Mouse (Mus musculus): Measurements from ENCODE around the gene Il21.

Gene Il21

DNA sequence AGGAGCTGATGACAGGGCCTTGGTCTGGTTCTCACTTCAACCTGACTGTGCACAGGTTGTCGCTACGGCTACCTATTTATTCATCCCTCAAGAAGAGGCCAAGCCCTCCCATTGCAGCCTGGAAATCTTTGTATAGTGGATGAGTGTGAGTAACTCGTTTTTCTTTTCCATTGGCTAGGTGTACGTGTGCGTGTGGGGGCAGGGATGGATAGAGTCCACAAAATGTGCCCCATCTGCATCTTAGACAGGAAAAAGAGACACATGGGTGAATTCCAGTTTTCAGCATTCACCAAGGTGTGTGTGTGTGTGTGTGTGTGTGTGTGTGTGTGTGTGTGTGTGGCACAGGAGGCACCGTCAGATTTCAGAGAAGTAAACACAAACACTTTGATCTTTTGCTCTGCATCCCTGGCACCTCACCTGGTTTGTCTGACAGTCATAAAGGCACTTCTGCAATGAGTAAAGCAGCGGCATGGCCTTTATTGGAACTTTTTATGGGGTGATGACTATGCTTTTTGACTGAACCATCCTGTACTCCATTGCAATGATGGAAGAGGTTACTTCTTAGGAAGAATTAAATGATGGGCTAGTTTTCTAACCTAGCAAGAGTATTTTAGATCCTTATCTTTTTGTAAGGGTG, at the start of gene Il21:
Gene Il21, minus strand, starts transcription at position 51 of the 637 bp plus-strand sequence.
- DNase-seq, result no peak

DNA sequence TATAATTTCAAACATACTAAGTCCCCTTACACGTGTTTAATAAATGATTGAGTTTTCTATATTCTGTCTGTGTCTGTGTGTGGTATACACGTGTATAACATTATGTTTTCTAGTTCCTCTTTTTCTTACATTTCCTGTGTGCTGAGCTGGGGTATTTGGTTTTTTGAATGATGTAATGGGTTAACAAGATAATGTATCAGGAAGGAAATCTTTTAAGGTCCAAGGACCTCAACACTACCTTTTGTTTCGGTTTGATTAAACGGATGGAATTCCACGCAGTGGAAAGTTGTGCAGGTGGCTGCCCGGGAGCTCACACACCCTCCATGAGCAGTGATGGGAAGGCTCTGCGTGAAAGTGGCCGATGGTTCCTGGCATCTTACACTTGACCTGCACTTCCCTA, 48.4 kb upstream of the Il21 start:
- DNase-seq, result no peak

DNA sequence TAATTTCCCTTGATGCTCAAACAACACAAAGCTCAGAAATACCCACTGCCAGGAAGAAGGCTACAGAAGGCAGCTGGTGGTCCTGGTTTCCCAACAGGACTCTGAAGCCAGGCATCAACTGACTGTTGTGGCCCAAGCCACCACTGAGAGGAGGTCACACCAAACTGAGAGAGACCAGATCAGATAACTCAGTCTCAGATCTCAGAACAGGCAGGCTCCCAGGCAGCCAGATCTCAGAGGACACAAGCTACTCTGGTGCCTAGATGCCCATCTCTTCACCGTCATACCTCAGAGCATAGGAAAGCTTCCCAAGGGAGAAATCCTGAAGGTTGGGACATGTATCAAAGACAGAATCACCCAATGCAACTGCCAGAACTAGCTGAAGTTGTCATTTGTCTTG, 47.8 kb upstream of the Il21 start:
- no peak for DNase-seq

DNA sequence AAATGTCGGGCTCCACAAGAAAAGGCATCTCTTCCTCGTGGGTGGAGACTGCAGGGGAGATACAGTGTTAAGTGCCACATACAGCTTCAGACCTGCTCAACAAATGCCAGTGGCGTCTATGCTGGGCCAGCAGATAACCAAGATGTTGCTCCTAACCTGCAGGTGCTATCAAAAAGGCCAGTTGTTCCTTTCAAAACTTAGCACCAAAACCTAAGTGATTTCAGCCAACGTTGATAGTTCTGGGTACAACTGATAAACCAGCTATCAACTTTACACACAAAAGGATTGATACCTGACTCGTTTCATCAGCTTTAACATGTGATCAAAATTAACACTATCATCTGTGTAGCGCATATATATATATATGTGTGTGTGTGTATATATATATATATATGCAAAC, 42.2 kb upstream of the Il21 start:
- DNase-seq, result no peak

DNA sequence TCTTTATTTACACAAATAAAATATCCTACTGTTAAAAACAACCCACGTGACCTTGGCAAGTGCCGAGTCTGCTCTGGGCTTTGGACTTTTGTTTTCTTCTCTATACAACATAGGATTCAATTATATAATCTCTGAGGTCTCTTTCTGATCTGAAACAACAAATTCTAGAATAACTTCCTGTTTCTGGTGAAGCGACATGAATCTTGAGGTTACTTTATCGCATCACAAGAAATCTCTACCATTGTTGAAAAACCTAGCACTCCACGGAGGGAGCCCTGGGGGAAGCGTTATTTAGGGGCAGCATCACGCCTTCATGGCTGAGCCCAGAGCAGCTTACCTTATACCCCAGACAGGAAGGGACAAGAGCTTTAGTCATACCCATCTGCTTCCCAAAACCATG, 40.7 kb upstream of the Il21 start:
- DNase-seq, result no peak

DNA sequence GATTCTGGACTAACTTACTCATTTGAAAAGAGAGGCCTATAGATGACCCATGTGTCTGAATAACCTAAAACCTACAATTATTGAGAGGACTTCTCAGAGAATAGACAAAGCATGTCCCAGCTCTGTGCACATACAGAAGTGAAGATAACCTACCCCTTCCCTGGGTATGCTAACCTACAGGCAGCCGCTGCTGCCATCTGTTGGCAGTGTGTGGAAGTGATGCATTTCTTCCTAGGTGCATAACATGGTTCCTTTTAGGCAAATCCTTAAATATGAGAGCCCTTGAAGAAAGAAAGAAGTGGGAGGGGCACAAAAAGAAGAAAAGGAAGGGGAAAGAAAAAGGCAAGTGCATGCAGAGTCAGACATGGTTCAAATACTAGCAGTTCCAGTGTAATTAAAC, 38.8 kb upstream of the Il21 start:
- DNase-seq, result peak; percentile 78

DNA sequence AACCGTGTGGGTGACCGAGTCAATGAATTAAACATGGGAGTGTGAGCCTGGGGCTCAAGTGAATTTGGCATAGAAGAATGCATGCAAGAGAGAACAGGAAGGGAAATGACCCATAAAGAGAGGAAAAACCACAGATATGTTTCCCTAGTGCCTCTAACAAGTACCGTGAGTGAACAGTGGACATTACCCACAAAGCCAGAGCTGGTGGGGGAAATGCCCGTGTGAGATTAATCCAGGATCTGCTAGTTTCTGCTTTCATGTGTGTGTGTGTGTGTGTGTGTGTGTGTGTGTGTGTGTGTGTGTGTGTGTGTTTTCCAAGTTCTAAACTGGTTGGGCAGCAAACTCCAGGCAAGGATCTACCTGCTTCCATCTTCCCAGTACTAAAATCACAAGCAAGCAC, 37.5 kb upstream of the Il21 start:
- DNase-seq, result no peak

DNA sequence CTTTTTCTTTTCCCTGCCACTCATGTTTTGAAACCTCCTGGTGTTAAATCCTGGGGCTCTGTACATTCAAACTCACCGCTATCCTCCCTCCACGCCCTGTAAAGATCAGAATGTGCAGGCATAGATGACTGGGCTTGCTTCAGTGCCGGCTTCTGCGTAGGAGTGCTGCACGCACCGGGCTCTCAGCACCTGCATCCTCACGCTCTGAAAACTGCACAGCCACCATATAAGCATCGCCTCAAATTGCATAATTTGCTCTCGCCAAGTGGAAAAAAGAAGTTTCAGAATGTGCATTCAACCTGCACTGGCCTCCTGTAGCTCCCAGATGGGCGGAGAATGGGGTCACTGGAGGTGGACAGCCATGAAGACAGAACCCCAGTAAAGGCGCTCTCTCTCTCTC, 35.9 kb upstream of the Il21 start:
- no peak for DNase-seq

DNA sequence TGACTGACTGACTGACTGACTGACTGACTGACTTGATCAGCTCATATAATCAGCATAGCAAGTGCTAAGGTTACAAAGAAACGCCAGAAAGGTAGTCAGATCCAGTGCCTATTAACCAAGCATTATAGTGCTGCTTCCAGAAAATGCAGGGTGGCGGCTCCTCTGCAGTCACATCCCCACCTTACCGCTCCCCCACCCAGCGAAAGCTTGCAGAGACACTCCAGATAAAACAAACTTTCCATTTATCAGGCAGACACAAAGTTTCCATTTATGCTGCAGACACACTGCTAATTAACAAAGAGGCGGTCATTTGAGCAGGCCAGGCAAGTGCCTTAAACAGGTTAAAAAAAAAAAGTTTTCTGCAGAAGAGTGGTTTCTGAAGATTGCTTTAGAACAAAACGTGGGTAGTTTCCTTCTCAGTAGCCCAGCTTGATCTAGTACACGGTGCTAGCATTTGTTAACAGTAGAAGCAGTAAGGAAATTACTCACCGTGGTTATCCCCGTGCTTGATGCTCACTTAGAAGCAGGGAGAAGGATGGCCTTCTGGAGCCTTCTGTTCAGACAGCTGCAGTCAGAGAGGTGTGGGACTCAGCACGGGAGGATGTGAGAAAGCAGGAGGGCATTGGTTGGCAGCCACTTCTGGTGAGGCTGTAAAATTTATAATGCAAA, 27.0 kb upstream of the Il21 start:
- DNase-seq, result no peak

DNA sequence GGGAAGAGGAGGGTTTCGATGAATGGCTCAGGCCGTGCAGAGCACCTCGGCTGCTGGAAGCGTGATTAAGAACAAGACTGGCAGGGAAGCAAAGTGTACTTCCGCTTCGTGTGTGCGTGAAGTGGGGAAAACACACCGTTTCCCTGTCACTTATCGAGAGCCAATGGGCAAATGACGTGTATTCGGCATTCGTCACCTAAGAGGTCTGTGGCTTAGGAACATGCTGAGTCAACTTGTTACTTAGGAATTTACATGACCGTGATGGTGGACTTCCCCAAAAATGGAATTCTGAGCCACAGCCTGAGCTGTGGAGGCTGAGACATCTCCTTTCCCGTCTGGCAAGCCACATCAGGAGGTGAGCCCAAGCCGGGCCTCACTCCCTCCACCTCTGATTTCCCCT, 25.3 kb upstream of the Il21 start:
- no peak for DNase-seq

DNA sequence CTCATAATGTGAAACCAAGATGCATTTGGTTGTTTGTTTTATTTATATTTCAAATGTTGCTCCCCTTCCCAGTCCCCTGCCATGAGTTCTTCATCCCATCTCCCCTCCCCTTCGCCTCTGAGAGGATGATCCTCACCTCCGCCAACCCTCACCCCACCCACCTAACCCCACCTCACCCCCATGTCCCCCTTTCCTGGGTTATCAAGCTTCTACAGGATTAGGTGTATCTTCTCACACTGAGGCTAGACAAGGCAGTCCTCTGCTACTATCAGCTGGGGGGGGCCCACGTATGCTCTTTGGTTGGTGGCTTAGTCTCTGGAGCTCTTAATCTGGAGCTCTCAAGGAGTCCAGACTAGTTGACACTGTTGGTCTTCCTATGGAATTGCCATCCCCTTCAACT, 18.5 kb upstream of the Il21 start:
- no peak for DNase-seq

DNA sequence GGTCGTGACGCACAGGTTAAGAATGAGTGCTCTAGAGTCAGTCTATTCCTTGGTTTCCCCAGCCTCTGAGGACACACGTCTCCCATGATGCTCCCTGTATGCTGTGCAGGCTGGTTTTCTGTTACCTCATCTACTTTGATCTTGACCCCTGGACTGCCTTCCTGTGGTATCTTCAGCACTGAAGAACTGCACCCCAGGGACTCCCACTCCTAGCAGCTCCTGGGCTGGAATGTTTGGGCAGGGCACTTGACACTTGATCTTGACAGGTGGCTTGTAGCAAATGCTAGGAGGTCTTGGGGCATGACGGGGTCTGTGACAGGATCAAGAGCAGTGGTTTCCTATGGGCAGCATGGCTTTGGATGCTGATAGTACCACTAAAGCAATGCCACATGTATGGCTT, 2.6 kb upstream of the Il21 start:
- DNase-seq, result no peak

DNA sequence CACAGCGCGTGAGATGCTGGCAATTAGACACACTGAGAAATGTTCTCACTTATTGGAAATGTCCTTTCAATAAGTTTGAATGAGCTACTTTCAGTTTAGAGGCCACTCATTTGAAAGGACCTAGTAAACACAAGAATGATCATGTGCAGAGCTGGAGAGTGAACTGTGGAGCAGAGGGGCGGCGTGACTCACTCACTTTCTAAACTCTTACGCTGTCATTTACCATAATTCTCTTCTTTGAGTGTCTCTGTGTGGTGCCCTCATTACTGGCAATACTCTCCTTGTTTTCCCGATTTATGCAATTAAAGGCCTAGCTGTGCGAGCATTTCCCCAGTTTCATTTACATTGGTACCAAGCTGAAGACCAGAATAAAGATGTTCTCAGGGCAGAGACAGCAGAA, 1.3 kb downstream of the Il21 start:
- no peak for DNase-seq

DNA sequence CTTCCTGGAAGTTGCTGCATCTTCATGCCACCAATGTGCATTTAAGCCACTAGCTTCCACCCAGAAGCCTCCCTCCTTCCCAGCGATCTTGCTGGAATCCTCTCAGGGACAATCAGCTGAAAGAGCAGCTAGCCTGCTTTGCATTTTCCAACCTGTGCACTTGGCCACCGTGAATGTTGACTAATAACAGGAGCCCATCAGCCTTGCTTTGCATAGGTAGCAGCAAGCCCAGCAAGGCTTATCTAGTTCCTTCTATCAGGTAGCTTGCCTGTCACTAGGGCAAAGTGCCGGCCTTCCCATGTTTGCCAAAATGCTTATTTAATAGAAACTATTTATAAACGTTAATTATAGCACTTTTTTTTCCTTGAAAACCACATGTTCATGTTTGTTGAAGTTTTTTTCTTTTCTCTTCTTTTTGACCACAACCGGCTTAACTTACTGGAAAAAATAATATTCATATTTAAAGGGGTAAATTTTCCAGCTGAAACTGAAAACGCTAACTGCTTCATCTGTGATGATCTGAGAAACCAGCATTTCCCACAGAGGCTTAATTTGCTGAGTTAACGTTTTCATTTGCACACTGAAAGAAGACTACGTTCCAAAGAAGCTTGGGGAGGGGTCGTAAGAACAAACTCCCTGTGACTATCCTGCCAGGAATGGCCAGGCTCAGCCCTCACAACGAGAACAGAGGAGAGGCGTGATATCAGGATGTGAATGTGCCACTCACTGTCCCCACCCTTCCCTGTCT, 3.2 kb downstream of the Il21 start:
- DNase-seq, result no peak

DNA sequence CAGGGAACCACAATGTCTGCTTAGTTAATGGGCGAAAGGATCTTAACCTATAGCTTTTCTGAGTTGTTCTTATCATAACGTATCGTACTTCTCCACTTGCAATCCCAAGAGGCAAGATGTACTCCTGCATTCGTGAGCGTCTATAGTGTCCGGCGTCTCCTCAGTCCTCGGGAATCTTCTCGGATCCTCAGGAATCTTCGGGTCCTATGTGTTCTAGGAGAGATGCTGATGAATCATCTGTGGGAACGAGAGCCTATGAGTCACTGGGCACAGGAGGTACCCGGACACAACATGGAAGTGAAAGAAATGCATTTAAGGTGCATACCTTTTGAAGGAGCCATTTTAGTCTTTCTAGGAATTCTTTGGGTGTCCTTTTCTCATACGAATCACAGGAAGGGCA, 7.3 kb downstream of the Il21 start:
- DNase-seq, result no peak

DNA sequence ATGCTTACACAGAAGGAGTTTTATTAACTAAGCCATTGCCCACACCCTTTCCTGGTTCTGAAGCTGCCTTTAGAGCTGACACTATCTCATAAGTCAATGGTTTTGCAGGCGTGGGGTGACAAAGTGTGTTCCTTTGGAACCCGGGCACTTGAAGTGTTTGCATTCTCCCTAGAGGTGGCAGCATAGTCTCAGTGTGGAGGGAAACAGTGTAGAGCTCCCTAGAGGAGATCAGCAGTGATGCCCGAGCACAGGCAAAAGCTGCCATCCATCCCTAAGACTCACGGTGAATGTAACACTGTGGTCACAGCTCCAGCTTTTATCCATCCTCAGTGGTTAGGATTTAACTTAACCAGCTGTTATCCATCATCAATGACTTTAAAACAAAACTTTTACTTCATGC, 13.4 kb downstream of the Il21 start:
- DNase-seq, result peak; percentile 43

DNA sequence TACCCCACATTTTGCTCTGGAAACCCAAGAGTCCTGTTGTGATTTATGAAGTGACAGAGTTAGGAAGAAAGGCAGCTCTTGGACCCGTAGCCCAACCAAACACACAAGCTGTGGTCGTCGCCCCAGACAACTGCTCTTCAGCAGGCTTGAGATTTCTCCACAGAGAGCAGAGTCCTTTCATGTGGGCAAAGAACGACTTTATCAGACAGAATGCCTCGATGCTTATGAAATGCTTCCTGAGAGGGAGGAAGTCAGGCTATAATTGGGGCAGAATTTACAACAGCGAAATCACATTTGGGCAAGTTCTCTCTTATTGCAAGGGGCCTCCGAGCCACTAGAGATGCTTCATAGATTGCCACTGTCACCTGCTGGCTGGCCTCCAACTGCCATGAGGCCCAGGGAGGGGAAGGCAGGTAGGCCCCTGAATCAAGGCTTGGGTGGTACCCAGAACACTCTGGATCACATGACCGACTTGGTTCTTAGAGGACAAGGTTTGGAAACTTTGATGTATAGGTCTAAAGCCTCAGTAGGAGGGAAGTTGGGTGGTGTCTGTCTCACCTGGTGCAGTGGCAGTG, 27.1 kb downstream of the Il21 start:
- DNase-seq, result peak; percentile 55

DNA sequence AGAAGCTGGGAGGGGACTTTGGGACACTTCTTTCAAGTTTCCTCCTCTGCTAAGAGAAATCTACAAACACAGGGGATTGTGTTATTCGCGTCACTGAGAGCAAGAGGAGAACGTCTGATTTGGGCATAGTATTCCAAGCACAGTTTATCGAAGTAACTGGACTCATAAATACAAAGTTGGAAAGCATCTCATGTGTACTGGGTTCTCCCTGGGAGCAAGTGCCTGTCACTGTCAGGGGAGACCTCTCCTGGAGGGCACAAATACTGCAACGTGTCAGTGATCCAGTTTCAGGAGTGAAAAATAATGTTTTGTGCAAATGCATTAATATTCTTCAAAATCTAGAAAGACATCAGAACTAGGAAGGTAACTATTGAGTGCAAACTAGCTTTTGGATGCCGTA, 27.9 kb downstream of the Il21 start:
- peak; percentile 53 for DNase-seq

DNA sequence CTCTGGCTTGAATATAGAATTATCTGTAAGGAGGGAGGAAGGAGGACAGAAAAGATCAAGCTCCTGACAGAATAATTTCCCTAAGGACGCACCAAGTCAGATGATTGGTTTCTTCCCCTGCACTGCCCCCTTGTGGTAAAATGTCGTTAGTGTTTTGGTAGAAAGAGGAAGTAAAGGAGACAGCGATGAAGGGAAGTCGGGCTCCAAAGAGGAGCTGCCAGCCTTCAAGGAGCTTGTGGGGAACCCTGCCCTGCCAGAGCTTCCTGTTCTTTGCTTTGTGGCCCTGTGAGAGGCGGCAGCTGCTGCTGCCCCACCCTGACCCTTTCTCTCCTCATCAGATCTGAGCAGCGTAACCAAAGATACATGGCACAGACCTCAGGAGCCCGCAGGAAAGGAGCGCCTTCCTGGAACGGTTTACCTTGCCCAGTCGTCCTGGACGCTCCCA, 28.4 kb downstream of the Il21 start:
- peak; percentile 82 for DNase-seq

DNA sequence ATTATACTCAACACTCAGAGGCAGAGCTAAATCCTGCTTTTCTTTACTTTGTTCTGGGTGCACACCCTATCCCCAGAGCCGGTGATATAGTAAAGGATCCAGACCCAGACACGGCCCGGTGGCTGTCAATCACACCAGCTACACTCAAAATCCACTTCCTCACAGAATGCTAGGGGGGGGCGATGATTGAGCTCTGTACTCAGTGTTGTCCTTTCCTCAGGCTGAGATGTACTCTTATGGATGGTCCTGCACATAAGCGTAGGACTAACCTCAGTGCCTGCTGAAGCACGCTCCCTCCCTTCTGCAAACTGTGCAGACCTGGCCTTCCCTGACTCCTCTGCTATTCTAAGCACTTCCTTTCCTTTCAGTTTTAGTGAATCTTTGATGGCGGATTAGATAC, 29.6 kb downstream of the Il21 start:
- no peak for DNase-seq

DNA sequence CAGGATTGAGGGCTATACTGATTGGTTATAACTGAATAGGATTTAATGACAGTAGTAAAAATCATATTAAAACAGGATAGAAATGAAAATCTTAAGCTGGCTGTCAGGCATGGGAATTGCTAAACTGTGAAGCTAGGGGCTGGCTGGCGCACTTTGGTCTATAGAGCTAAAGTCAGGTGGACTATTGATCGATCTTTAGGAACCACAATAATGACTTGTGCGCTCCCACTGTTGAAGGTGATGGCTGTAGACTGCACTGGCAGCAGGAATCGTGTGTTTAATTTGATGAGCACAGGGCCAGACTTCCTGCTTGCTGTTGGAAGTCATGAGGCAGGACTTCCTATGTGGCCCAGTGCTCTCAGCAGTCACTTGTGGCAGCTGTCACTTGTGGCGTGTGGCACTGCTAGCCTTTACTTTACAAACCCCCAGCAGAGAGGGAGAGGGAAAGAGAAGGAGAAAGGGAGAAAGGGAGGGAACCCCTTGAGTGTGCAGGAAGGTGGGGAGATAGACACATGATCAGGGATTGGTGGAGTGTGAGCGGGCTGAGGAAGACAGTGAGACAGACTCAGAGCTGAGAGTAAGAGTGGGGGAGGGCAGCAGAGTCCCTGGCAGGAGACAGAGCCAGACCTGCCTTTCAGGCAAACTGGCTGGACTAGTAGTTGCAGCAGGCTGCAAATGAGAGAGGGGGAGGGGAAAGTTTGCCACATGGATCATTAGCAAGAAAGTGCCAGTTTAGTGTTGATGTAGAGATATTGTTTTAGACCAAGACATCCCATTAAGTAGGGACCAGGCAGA, 31.1 kb downstream of the Il21 start:
- no peak for DNase-seq

DNA sequence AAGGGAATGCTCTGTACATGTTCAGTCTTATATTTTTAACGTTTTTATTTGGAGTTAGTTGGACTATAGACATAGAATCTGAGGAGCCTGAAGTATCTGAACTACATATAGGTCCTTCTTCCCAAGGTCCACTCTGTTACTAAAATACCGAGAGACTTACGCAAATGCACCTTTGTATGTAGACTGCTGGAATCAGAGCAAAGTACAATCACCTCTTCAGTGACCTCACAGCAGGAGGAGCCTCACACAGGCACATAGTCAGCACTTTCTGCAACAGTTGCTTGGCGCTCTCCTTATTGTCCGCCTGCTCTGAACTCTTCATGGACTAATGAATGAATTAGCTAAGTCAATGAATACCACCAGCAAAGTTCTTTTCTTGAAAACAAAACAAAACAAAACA, 34.1 kb downstream of the Il21 start:
- no peak for DNase-seq

DNA sequence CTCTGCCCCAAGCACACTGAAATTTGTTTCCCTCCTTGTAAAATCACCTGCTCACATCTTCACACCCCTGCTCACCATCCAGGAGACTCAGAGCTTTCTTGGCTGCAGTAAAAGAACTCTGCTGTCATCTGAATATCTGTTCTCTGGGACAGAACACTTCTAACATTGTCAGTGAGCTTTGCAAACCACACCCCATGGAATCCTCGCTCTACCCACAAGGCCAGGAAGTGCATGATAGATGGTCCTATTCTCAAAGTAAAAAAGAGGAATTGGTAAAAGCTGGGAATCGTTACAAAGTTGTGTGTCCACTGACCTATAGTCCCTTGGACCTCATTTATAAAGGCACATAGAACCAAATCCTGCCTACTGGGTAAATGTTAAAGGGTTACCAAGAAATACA, 40.5 kb downstream of the Il21 start:
- DNase-seq, result no peak
